Mouse (Mus musculus): ENCODE measurements around the gene Ces1a. TPM values are rescaled to one million over a fixed set of nuclear protein-coding genes. Genes with fewer than 3 reads are reported as not detected.

Gene Ces1a
- not detected in 2 replicates for polyA plus RNA-seq (2016; fragmentation: Nextera tagmentation; extraction: Ambion mirVana)

DNA sequence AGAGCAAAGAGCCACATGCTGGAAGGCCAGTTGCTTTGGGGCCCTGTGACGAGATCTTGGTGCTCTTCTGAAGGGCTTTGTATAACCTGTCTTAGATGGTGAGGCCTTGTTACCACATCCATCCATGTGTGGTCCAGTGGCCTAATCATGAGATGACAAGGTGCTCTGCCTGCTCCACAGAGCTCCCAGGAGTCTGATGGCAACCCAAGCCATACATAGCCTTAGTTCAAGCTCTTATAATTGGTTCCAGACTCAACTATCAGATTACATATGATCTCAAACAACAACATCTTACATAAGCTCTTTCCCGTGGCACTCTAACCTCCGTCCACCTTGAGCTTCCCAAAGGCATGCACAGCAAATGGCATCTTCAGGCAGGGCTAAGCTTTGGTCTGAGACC lies at the start of gene Ces1a:
Gene Ces1a (minus strand): TSS at position 101 of the 400 bp plus-strand sequence.
- Histone ChIP-seq H3K4me3 (no peak within 1 kb of the TSS), H3K9me3 (replicated peaks) (no peaks in the 10 kb centered on the region), H3K9ac (no peak within 1 kb of the TSS), H3K4me2 (replicated peaks) (no peak within 1 kb of the TSS), H3K4me1 (no peaks in the 10 kb centered on the region), H3K27me3 (no peaks in the 10 kb centered on the region), H3K27ac (no peak within 1 kb of the TSS), H3K36me3 (no peaks in the 10 kb centered on the region)
- ATAC-seq (ENCODE audit: low FRiP score): no peak
- WGBS: 81% methylated on average over 3 of the region's 3 CpGs

DNA sequence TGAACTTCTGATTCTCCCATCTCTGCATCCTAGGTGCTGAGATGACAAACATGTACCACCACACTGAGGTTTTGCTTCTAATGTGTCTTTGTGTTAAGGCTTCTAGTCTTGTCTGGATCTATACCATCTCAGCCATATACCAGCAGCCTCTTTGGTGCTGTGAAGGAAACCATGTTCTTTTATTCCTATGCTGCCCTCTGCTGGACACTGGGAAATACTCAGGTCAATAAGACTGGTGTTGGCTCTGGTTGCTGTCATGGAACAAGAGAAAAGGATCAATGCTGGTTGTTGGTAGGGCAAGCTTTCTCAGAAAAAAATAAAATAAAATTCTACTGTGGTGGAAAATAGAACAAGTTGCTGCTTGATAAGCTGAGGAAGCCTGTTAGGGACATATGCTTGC lies 47.4 kb upstream of the Ces1a start:
- H3K27ac ChIP-seq: no peak overlapping the region
- H3K9ac ChIP-seq: no peak overlapping the region
- H3K36me3 ChIP-seq: no peaks in the 10 kb centered on the region
- H3K27me3 ChIP-seq: no peaks in the 10 kb centered on the region
- no peak overlapping the region for H3K4me2 ChIP-seq (replicated peaks)
- no peak for ATAC-seq (ENCODE audit: low FRiP score)
- no peaks in the 10 kb centered on the region for H3K4me1 ChIP-seq
- no peak overlapping the region for H3K4me3 ChIP-seq
- H3K9me3 ChIP-seq (replicated peaks): no peaks in the 10 kb centered on the region

DNA sequence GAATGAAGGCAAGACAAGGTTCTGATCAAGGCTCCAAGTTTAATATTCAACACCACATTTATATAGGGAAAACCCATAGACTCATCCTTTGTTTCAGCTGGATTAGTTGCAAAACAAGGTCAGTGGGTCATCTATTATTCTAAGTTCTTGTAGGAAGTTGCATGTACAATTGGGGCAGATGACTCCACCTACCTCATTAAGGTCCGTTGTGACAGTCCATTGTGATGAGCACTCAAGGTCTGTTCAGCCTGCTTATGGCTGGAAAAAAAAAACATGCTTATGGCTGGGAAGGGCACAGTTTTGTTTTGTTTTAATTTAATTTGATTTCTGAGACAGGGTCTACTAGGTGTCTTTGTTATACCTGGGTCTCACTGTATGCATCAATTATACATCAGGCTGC lies 43.3 kb upstream of the Ces1a start:
- Histone ChIP-seq H3K9ac (no peak overlapping the region), H3K27me3 (no peaks in the 10 kb centered on the region), H3K4me1 (peaks cover 11% of the 10 kb centered on the region; the same call in 1 of the 2 replicates), H3K4me2 (replicated peaks) (no peak overlapping the region), H3K4me3 (no peak overlapping the region), H3K9me3 (replicated peaks) (no peaks in the 10 kb centered on the region), H3K27ac (no peak overlapping the region), H3K36me3 (no peaks in the 10 kb centered on the region)
- no peak for ATAC-seq (ENCODE audit: low FRiP score)
- 55% methylated on average over 1 of the region's 1 CpGs for WGBS

DNA sequence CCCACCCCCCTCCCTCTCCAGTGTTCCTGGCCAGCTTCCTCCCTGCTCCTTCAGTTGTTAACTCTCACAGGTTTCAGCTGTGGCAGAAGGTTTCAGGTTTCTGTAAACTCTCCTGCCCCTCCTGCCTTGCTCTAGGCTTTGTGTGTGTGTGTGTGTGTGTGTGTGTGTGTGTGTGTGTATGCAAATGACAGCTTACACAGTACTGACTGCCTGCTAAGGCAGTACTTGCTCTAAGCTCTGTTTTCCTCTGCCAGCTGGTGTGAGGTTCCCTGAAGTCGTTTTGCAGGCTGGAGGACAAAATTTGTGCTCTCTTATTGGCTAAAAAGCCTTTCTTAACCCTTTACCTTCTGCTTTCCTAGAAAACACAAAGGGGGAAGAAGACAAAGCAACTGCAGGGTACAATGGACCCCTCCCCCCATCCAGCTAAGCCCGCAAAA lies 40.7 kb upstream of the Ces1a start:
- no peak overlapping the region for H3K27ac ChIP-seq
- no peaks in the 10 kb centered on the region for H3K36me3 ChIP-seq
- 0% methylated on average over 2 of the region's 2 CpGs for WGBS
- no peak overlapping the region for H3K9ac ChIP-seq
- no peak overlapping the region for H3K4me3 ChIP-seq
- no peaks in the 10 kb centered on the region for H3K9me3 ChIP-seq (replicated peaks)
- H3K4me1 ChIP-seq: peaks cover 11% of the 10 kb centered on the region; the same call in 1 of the 2 replicates
- H3K4me2 ChIP-seq (replicated peaks): peak overlapping the region; percentile 27
- ATAC-seq (ENCODE audit: low FRiP score): 0 out of 2 replicates have a peak, but pooled peaks have one; percentile 46
- H3K27me3 ChIP-seq: no peaks in the 10 kb centered on the region

DNA sequence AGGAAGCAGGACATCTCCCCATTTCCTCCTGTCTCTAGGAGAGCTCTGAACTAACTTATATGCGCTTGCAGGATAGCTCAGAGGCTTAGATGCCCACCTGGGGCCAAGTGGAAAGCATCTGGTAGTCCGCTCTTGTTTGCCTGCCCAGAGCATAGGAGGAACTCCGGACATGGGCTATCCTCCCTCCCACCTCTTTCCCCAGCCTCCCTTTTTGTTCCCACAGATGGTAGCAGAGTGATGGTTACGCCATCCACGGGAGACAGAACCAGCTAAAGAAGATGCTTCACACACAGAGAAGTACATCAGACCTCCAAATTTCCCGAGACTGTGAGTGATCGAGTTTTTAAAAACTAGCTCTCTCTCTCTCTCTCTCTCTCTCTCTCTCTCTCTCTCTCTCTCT lies 40.2 kb upstream of the Ces1a start:
- 31% methylated on average over 7 of the region's 7 CpGs for WGBS
- no peak overlapping the region for H3K4me3 ChIP-seq
- peaks cover 11% of the 10 kb centered on the region; the same call in 1 of the 2 replicates for H3K4me1 ChIP-seq
- no peak overlapping the region for H3K9ac ChIP-seq
- no peak overlapping the region for H3K27ac ChIP-seq
- no peaks in the 10 kb centered on the region for H3K36me3 ChIP-seq
- H3K9me3 ChIP-seq (replicated peaks): no peaks in the 10 kb centered on the region
- no peaks in the 10 kb centered on the region for H3K27me3 ChIP-seq
- peak overlapping the region; percentile 27 for H3K4me2 ChIP-seq (replicated peaks)
- no peak for ATAC-seq (ENCODE audit: low FRiP score)

DNA sequence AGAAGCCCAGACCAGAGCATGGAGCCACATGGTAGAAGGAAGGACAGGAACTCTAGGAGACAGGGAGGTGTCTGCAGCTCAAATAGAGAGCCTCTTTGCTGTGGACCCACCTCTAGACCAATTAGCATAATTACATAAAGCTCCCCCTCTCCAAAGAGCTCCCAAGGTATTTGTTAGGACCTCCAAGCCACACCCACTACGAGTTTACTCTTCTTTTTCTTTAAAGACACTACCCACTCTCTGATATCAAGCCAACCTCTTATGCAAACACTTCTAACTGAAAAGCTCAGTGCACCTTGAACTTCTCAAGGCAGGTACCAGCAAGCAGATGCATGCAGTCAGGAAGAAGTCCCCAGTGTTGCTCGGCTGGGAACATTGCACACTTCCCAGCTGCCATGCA lies 31.9 kb upstream of the Ces1a start, which contains the start of gene Ces1b:
Gene Ces1b (minus strand): TSS at position 131 of the 400 bp plus-strand sequence.
- 87% methylated on average over 2 of the region's 2 CpGs for WGBS
- Histone ChIP-seq H3K9me3 (replicated peaks) (no peaks in the 10 kb centered on the region), H3K36me3 (no peaks in the 10 kb centered on the region), H3K4me2 (replicated peaks) (no peak within 1 kb of the TSS), H3K27ac (no peak within 1 kb of the TSS), H3K9ac (no peak within 1 kb of the TSS), H3K4me1 (no peaks in the 10 kb centered on the region), H3K27me3 (no peaks in the 10 kb centered on the region), H3K4me3 (no peak within 1 kb of the TSS)
- ATAC-seq (ENCODE audit: low FRiP score): no peak

DNA sequence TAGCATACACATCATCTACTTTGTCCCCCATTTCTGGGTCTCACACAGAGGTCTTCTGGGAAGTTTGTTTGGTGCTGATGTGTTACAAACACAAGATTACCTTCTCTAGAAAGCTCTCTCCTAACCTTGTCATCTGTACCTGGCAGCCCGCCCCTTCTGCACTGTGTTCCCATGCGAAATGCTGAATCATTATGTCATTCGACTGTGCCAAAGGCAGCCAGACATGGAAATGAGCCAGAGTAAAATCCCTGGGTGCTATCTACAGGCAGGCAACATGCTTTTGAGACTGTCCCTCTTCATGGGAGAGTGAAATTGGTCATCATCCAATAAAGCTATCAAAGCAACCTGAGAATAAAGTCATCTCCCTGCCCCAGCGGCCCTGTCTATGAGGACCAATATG lies 27.3 kb upstream of the Ces1a start:
- Histone ChIP-seq H3K4me2 (replicated peaks) (no peak overlapping the region), H3K27me3 (no peaks in the 10 kb centered on the region), H3K36me3 (no peaks in the 10 kb centered on the region), H3K4me1 (no peaks in the 10 kb centered on the region), H3K27ac (no peak overlapping the region), H3K9ac (no peak overlapping the region), H3K9me3 (replicated peaks) (no peaks in the 10 kb centered on the region), H3K4me3 (no peak overlapping the region)
- WGBS: 97% methylated on average over 4 of the region's 4 CpGs
- no peak for ATAC-seq (ENCODE audit: low FRiP score)

DNA sequence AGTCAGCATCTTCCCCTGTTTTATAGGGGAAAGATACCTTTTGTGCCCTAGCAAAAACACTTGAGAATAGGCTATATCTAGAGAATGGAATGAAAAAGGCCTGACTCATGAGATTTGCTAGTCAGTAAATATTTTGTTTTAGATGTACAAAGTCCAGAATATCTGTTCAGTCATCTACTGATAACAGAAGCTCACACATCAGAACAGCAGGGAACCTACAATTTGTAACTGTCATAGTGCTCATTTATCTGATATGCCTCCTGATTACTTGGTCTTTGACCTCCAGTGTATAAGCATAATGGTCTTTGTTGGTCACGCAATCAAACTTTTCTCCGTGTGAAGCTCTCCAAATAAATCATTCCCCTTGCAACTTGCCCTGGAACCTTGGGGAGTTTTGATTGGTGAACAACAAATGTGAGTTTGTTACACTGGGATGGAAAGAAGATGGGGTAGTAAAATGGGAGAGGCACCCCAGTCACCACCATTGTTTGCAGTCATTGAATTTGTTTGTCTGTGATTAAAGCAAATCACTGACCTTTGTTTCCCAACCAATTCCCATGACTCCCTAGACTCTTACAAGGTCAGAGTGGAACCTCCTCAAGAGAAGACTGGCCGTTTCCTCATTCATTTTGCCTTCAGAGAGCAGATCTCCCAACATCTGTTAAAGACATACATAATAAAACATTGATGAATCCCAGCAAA lies 15.6 kb upstream of the Ces1a start:
- no peak overlapping the region for H3K27ac ChIP-seq
- 43% methylated on average over 3 of the region's 3 CpGs for WGBS
- no peaks in the 10 kb centered on the region for H3K27me3 ChIP-seq
- no peak for ATAC-seq (ENCODE audit: low FRiP score)
- H3K4me2 ChIP-seq (replicated peaks): no peak overlapping the region
- H3K4me1 ChIP-seq: no peaks in the 10 kb centered on the region
- no peak overlapping the region for H3K9ac ChIP-seq
- no peak overlapping the region for H3K4me3 ChIP-seq
- no peaks in the 10 kb centered on the region for H3K9me3 ChIP-seq (replicated peaks)
- H3K36me3 ChIP-seq: no peaks in the 10 kb centered on the region

DNA sequence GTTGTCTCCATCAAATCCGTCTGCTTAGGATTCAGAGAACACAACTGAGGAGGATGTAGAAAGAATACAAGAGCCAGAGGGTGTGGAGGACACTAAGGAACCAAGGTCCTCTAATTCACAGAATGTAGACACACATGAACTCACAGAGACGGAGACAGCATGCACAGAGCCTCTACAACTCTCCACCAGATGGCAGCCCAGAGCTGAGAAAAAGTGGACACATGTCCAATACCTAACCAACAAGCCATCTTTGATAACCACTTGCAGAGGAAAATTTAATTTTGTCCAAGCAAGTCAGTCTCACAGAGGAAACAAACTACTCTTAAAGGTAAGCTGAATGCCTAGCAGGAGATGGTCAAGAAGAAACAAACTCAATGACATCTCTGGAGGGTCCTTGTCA lies 11.2 kb upstream of the Ces1a start:
- Histone ChIP-seq H3K9ac (no peak overlapping the region), H3K9me3 (replicated peaks) (no peaks in the 10 kb centered on the region), H3K36me3 (no peaks in the 10 kb centered on the region), H3K4me1 (no peaks in the 10 kb centered on the region), H3K4me3 (no peak overlapping the region), H3K27ac (no peak overlapping the region), H3K27me3 (no peaks in the 10 kb centered on the region), H3K4me2 (replicated peaks) (no peak overlapping the region)
- WGBS: 14% methylated on average over 2 of the region's 2 CpGs
- ATAC-seq (ENCODE audit: low FRiP score): no peak

DNA sequence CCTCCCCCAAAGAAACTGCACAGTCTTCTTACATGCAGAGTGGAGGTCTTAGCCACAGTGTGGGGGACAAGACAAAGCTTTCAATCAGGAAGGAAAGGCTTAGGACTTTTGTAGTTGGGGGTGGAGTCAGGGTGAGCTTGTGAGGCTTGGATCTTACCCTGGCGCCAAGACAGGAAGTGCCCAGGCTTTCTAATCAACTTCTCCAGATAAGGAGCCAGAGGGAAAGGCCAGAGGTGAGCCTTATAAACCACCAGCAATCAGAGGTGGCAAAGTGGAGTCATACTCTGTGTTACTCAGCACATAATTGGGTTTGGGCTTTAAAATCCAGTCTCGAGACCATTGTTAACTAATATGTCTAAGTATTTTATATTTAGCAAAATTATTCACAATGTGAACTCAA lies 7.2 kb upstream of the Ces1a start:
- WGBS: 73% methylated on average over 2 of the region's 2 CpGs
- ATAC-seq (ENCODE audit: low FRiP score): no peak

DNA sequence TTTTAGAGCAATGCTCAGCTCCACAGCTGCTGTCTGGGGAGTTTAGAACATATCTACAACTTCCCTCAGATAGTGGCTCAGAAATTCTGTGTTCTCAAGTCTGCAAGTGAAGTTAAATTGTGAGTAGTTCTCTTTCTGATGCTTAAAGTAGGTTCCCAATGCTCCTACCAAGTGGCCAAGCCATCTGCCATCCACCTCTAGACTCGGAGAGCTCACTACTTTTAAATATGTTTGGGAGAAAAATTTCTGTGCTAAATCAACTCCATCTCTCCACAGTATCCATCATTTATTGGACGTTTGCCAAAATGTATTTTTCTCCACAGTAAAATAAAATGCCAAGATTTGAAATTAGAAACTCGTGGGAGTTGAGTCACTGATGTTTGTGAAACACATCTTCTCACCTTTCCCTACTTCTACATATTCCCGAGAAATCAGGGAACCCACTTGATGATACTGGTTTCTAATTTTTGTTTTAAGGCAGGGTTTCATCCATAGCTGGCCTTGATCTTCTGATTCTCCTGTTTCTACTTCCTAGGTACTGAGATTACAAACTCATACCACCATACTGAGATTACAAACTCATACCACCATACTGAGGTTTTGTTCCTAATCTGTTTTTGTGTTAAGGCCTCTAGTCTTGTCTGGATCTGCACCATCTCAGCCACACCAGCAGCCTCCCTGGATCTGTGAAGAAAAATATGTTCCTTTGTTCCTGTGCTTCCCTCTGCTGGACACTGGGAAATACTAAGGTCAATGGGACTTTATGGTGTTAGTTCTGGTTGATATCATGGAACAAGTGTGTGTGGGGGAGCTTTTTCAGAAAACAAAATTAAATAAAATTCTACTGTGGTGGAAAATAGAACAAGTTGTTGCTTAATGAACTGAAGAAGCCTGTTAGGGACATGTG lies 771 bp upstream of the Ces1a start:
- H3K9ac ChIP-seq: no peak overlapping the region
- H3K9me3 ChIP-seq (replicated peaks): no peaks in the 10 kb centered on the region
- no peaks in the 10 kb centered on the region for H3K36me3 ChIP-seq
- no peak overlapping the region for H3K4me3 ChIP-seq
- H3K4me2 ChIP-seq (replicated peaks): no peak overlapping the region
- no peaks in the 10 kb centered on the region for H3K27me3 ChIP-seq
- 77% methylated on average over 4 of the region's 4 CpGs for WGBS
- H3K4me1 ChIP-seq: no peaks in the 10 kb centered on the region
- ATAC-seq (ENCODE audit: low FRiP score): no peak
- no peak overlapping the region for H3K27ac ChIP-seq

More for the DNA sequence above, 7.2 kb upstream of the Ces1a start:
- H3K4me2 ChIP-seq (replicated peaks): no peak overlapping the region
- no peak overlapping the region for H3K27ac ChIP-seq
- H3K9me3 ChIP-seq (replicated peaks): no peaks in the 10 kb centered on the region
- H3K4me3 ChIP-seq: no peak overlapping the region
- no peaks in the 10 kb centered on the region for H3K27me3 ChIP-seq
- no peaks in the 10 kb centered on the region for H3K36me3 ChIP-seq
- H3K9ac ChIP-seq: no peak overlapping the region
- H3K4me1 ChIP-seq: no peaks in the 10 kb centered on the region

DNA sequence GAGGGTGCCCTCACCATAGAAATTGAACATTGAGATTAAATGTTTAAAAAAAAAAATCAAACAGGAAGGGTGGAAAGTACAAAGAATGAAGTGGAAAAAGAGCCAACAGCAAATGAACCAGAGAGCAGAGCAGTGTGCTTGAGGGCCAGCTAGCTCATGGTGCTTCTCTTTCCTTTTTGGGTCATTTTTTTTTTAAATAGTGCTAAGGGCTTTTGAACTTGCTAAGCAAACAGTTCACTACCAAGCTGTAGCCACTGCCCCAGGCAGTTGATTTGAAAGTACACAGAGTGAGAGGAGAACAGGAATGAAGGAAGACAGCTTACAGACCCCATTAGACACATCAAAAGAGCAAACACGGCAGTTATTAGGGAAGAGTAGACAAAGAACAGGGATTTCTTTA lies 4.9 kb downstream of the Ces1a start:
- Histone ChIP-seq H3K27me3 (no peaks in the 10 kb centered on the region), H3K27ac (no peak overlapping the region), H3K4me2 (replicated peaks) (no peak overlapping the region), H3K36me3 (no peaks in the 10 kb centered on the region), H3K4me1 (0 out of 2 replicates have a peak, but pooled peaks cover 2% of the 10 kb centered on the region), H3K9me3 (replicated peaks) (no peaks in the 10 kb centered on the region), H3K9ac (no peak overlapping the region), H3K4me3 (no peak overlapping the region)
- 63% methylated on average over 1 of the region's 1 CpGs for WGBS
- ATAC-seq (ENCODE audit: low FRiP score): no peak

Data from hindbrain, embryonic 12.5 days (tissue).